Mouse (Mus musculus) gastrocnemius, postnatal 4 days (tissue): Measurements from ENCODE around the gene Olfr6. TPM values are rescaled to one million over a fixed set of nuclear protein-coding genes. Genes with fewer than 3 reads are reported as not detected.
"Not testable (repeated sequence)": the region's sequence is repeated elsewhere in the genome, so short reads cannot be mapped to it uniquely, and the experiment has no call there.

ENCODE experiments used
- DNase-seq, 2 experiments: peaks; one replicate each; pipeline ENCODE4 v3.0.0; 2021 to 2022; ENCODE audit warnings: low spot score in 2 of 2, mixed read lengths in 2 of 2
- long read RNA-seq, 2 experiments: library from polyadenylated mRNA; stranded (forward); transcript quantifications; one replicate each; pipeline ENCODE4 v2.0.0; 2021
- total RNA-seq, 2 experiments: library from RNA; stranded (reverse); gene quantifications; 2 replicates each; pipeline ENCODE4 v1.2.3; 2021

Gene Olfr6
- total RNA-seq: not detected
- long read RNA-seq, experiment 1: 0 reads
- long read RNA-seq, experiment 2: 0 reads

GRCm38 (mm10) chr7:106963837-106964236, at the start of gene Olfr6:
Gene Olfr6, minus strand, starts transcription at chr7:106963937.
- DNase-seq: no peak

DNA sequence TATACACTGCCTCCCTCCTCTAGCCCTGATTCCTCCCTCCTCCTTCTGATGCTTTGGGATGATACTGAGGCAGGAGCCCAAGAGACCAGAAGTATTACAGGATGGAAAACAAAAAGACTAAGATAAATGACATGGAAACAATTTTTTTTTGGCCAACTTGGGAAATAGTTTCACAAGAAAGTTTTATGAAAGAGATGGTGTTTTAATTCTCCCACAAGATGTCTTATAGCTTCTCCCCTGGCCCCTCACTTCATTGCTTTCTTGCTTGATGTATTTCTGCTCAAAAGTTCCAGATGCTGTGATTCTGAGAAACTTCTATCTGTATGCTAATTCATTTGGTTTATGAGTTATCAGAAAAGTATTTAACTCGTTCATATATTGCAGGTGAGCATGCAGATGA, 42.2 kb upstream of the Olfr6 start, which contains the start of gene Olfr2:
Gene Olfr2 (minus strand): TSS at position 101 of the 400 bp plus-strand sequence.
- DNase-seq: no peak

GRCm38 (mm10) chr7:107004169-107004568, 40.4 kb upstream of the Olfr6 start:
- DNase-seq: no peak

DNA sequence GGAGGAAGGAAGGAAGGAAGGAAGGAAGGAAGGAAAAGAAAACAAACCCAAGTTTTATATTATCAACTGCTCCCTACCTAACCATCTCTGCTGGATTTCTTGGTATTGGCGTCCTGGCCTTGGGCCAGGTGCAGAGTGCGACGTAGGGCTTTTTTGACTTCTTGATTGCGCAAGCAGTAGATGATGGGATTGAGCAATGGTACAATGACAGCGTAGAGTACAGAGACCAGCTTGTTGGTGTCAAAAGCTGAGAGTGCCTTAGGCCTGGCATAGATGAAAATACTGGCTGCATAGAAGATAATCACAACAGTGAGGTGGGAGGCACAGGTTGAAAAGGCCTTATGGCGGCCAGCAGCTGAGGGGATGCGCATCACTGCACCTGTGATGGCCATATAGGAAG, 37.1 kb upstream of the Olfr6 start:
- no peak for DNase-seq

DNA sequence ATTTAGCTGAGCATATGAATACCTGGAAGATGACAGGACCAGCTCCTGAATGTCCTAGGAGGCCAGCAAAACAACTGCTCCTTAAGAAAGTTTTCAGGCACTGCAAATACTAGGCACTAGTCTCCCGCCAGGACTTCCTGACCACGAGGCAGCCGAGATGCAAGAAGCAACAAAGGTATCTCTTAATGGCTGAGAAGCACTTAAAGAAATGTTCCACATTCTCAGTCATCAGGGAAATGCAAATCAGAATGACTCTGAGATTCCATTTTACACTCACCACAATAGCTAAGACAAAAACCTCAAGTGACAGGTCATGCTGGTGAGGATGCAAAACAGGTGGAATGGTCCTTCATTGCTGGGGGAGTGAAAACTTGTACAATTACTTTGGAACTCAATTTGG, 21.5 kb upstream of the Olfr6 start:
- no peak for DNase-seq

- DNase-seq: no peak
Observed at GRCm38 (mm10) chr7:106975353-106975752, 11.6 kb upstream of the Olfr6 start, which contains the start of gene Olfr711. Gene Olfr711, minus strand, starts transcription at chr7:106975453.

- not testable (repeated sequence) for DNase-seq
Observed at GRCm38 (mm10) chr7:106967503-106967902, 3.8 kb upstream of the Olfr6 start.

- DNase-seq: no peak
Observed at GRCm38 (mm10) chr7:106948212-106948611, 15.5 kb downstream of the Olfr6 start, which contains the start of gene Olfr710. Gene Olfr710, minus strand, starts transcription at chr7:106948312.

- DNase-seq: no peak
Observed at GRCm38 (mm10) chr7:106932119-106932518, 31.6 kb downstream of the Olfr6 start, which contains the start of gene Olfr709-ps1. Gene Olfr709-ps1, minus strand, starts transcription at chr7:106932219.

DNA sequence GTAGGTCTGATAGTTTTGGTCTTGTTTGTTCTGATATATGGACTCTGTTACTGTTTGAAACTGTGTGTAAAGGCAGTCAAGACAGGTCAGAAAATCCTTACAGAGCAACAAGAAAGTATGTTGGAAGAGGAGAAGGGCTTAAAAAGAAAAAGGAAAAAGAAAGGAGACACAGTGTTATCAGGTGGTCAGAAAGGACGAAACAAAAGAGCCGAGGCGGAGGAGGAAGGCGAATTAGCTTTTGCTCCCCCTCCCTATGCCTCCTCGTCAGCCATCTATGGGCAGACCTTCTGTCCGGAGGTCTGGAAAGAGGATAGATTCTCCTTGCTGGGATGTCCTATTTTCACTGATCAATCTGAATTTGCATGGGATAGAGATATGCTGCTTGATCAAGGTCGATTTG, 42.8 kb downstream of the Olfr6 start:
- DNase-seq: not testable (repeated sequence)

DNA sequence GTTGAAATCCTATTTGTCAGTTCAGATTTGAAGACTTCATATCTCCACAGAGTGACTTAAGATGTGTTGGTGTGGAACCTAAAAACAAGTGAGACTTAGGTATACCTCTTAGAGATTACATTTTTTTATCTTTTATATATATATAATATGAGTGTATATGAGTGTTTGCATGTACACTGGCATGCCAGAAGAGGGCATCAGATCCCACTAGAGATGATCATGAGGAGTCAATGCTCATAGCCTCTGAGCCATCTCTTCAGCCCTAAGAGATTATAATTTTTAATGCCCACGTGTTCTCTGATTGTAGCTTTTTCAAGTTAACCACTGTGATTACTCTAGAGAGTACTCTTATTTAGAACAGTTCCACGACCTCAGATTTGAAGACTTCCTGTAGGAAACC, 56.1 kb downstream of the Olfr6 start, which contains the start of gene Olfr1532-ps1:
Gene Olfr1532-ps1 (plus strand): TSS at position 326 of the 400 bp plus-strand sequence.
- no peak for DNase-seq

Other genes with a start within 250 kb of the Olfr6 start
- not detected for gene Olfr695, start 247.5 kb downstream of the Olfr6 start, total RNA-seq
- not detected for gene Olfr697, start 221.5 kb downstream of the Olfr6 start, total RNA-seq
- not detected for gene Olfr698, start 208.5 kb downstream of the Olfr6 start, total RNA-seq
- gene Olfr699, start 170.7 kb downstream of the Olfr6 start, total RNA-seq: not detected
- gene Olfr700, start 155.1 kb downstream of the Olfr6 start, total RNA-seq: not detected
- not detected for gene Olfr701, start 149.8 kb downstream of the Olfr6 start, total RNA-seq
- not detected for gene Olfr702, start 130.0 kb downstream of the Olfr6 start, total RNA-seq
- gene Olfr703, start 120.6 kb downstream of the Olfr6 start, total RNA-seq: not detected
- gene Olfr704, start 100.8 kb downstream of the Olfr6 start, total RNA-seq: not detected
- not detected for gene Olfr705, start 87.0 kb downstream of the Olfr6 start, total RNA-seq
- not detected for gene Olfr706, start 75.8 kb downstream of the Olfr6 start, total RNA-seq
- not detected for gene Olfr707, start 62.7 kb downstream of the Olfr6 start, total RNA-seq
- gene Olfr1532-ps1, start 55.9 kb downstream of the Olfr6 start, total RNA-seq: not detected
- gene Olfr709-ps1, start 31.7 kb downstream of the Olfr6 start, total RNA-seq: not detected
- not detected for gene Olfr710, start 15.6 kb downstream of the Olfr6 start, total RNA-seq
- not detected for gene Olfr711, start 11.5 kb upstream of the Olfr6 start, total RNA-seq
- gene Olfr2, start 42.1 kb upstream of the Olfr6 start, total RNA-seq: not detected
- gene Olfr713, start 67.2 kb upstream of the Olfr6 start, total RNA-seq: not detected
- gene Olfr714, start 107.0 kb upstream of the Olfr6 start, total RNA-seq: not detected
- gene Olfr17, start 129.3 kb upstream of the Olfr6 start, total RNA-seq: not detected
- not detected for gene Olfr715b, start 146.4 kb upstream of the Olfr6 start, total RNA-seq
- not detected for gene Olfr715, start 167.1 kb upstream of the Olfr6 start, total RNA-seq
- gene Olfr716, start 174.4 kb upstream of the Olfr6 start, total RNA-seq: not detected
- not detected for gene Nlrp14, start 203.1 kb upstream of the Olfr6 start, total RNA-seq
- not detected for gene Rbmxl2, start 245.5 kb upstream of the Olfr6 start, total RNA-seq